Mouse (Mus musculus) layer of hippocampus, postnatal 10 days (tissue): Measurements from ENCODE around the gene Myf5. TPM values are rescaled to one million over a fixed set of nuclear protein-coding genes. Genes with fewer than 3 reads are reported as not detected.

Source experiments
- DNase-seq, 2 experiments: peaks; one replicate each; pipeline ENCODE4 v3.0.0; 2021; ENCODE audit warnings: low spot score in 2 of 2
- long read RNA-seq: library from polyadenylated mRNA; stranded (forward); transcript quantifications from one replicate; pipeline ENCODE4 v2.0.0, GENCODE M21; 2023
- total RNA-seq, 2 experiments: library from RNA; stranded (reverse); gene quantifications; 2 replicates each; pipeline ENCODE4 v1.2.3; 2021

The Myf5 gene
- not detected for total RNA-seq
- long read RNA-seq, result 0 reads

GRCm38 (mm10) chr10:107485870-107486269 is at the start of gene Myf5:
Gene Myf5, minus strand, starts transcription at chr10:107486134.
- DNase-seq, result no peak

GRCm38 (mm10) chr10:107528758-107529157 is 42.8 kb upstream of the Myf5 start:
- no peak for DNase-seq

DNA sequence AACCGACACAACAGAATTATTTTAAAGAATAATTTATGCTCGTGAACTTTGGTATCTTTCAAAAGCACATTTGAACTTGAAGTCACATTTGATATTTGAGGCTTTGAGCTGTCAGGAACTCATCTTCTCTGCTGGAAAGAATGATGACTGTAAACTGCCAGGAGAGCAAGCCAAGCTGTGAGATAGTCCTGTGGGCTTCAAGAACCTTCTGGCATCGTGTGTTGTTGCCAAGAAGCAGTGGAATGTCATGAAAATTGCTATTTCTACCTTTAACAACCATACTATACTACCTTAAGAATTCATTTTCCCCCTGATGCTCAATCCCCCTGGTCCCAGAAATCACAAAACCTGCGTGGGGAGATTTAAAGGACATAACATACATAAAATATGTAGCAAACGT is 33.3 kb upstream of the Myf5 start:
- no peak for DNase-seq

DNA sequence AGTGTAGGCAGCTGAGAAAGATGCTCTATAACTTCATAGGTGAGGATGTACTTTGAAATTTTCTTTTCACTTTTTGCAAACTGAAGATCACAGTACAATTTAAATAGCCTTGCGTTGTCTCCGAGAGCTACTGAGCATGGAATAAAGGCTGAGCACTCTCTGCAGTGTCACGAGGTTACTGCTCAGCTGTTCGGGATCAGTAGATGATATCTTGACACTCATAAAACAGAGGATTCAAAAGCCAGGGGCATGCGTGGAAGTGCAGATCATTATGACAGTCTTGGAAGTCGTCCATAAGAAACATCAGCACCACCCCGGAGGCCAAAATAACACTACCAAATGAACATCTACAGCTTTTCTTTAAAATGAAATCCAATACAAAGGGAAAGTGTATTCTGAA is 30.7 kb upstream of the Myf5 start:
- DNase-seq, result no peak

- no peak for DNase-seq
Observed at GRCm38 (mm10) chr10:107514735-107515134, 28.8 kb upstream of the Myf5 start.

GRCm38 (mm10) chr10:107506397-107506796 is 20.5 kb upstream of the Myf5 start:
- no peak for DNase-seq

DNA sequence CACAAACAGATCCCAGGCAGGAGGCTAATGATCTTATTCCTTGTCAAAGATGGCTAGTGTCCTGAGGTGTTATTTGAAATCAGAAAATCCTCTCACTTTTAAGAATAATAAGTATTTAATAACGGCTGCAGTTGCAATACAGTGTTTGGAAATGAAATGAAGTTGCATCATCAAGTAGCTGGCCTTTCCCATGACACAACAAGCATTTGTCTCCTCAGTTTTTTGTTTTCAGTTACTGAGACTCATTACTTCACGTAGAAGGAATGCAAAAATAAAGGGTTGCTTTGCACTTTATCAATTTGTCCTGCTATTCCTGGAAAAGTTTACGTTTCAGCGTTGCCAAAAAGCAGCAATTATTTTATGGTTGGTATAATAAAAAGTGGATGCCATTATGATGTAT is 17.5 kb upstream of the Myf5 start:
- no peak for DNase-seq

- DNase-seq, result no peak
Observed at GRCm38 (mm10) chr10:107502193-107502592, 16.3 kb upstream of the Myf5 start.

- no peak for DNase-seq
Observed at GRCm38 (mm10) chr10:107499656-107500055, 13.7 kb upstream of the Myf5 start.

DNA sequence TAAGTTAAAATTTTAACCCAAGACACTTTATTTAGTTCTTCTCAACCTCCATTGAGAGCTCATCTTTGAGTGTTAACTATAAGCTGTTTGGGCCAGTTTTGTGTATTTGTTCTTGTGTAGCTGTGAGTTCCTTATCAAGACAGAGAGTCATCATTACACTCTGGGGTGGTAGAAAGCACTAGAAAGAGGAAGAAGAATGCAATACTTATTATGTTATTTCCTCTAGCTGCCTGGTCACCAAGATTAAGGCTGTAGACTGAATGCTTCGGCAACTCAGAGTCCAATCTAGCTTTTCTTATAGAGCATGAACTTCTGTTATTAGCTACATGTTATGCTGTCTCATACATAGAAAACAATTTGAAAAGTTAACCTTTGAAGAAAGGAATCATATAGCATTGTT is 10.5 kb upstream of the Myf5 start:
- no peak for DNase-seq

GRCm38 (mm10) chr10:107494568-107494967 is 8.6 kb upstream of the Myf5 start, which contains the start of gene Myf6:
Gene Myf6, minus strand, starts transcription at chr10:107494737.
- DNase-seq, result no peak

- DNase-seq, result no peak
Observed at GRCm38 (mm10) chr10:107493580-107494474, 7.9 kb upstream of the Myf5 start.

DNA sequence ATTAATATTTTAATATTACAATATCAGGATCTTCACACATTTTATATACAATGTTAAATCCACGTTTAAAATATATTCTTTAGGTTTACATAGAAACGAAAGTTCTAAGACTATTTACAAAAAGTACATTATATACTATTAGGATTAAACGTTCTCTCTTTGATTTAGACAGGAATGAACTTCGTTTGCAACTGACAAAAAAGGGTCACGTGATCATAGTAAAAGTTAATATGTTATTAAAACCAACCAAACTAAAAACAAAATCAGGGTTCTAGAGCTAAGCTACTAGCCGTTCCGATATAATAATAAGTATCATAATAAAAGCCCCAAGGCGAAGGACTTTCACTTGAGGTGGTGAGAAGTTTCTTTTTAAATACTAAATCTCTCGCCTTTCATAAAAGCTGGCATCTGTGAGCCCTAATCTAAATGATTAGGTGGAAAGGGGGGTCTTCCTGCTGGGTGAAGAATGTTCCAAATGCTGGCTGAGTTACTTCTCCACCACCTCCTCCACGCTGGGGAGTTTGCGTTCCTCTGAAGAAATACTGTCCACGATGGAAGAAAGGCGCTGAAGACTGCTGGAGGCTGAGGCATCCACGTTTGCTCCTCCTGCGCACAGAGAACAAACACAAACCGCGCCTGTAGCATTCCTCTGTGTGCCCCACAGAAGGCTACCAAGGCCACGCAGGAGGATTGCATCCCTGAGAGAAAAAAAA is 7.1 kb upstream of the Myf5 start:
- peak in 1 of 2 experiments; percentile 4 for DNase-seq

GRCm38 (mm10) chr10:107488654-107489315 is 2.9 kb upstream of the Myf5 start:
- no peak for DNase-seq

DNA sequence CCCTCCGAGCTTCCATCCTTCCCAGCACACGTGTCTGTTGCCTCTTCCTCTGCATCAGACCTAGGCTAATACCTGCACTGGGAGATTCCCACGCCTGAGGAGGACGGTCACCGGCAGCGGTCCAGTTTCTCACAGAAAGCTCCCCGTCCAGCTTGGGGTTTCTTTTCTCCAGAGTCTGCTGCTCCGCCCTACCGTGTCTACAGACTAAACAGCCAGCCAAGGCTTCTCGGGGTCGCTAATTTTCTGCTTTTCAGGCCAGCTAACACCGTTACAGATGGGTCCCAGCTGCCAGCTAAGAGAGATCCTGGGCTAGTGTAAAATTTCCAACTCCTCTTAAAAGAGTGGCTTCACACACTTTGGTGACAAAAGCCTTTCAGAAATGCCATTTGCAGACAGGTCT is 836 bp upstream of the Myf5 start:
- no peak for DNase-seq

DNA sequence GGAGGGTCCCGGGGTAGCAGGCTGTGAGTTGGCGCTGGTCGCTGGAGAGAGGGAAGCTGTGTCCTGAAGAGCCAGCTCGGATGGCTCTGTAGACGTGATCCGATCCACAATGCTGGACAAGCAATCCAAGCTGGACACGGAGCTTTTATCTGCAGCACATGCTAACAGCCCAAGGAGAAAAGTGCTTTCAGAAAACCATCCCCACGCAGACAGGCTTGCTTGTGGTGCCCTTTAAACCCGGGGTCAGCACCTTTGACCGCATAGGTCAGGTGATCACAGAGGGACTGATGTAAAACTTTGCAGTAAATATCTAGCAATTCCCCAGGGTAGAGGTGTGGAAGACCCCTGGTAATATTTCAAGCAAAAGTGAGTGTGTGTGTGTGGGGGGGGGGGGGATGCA is 1.9 kb downstream of the Myf5 start:
- no peak for DNase-seq

- no peak for DNase-seq
Observed at GRCm38 (mm10) chr10:107473497-107473896, 12.4 kb downstream of the Myf5 start.

- DNase-seq, result no peak
Observed at GRCm38 (mm10) chr10:107471712-107472111, 14.2 kb downstream of the Myf5 start.

GRCm38 (mm10) chr10:107467819-107468218 is 18.1 kb downstream of the Myf5 start:
- no peak for DNase-seq

GRCm38 (mm10) chr10:107449496-107450330 is 36.2 kb downstream of the Myf5 start:
- no peak for DNase-seq

DNA sequence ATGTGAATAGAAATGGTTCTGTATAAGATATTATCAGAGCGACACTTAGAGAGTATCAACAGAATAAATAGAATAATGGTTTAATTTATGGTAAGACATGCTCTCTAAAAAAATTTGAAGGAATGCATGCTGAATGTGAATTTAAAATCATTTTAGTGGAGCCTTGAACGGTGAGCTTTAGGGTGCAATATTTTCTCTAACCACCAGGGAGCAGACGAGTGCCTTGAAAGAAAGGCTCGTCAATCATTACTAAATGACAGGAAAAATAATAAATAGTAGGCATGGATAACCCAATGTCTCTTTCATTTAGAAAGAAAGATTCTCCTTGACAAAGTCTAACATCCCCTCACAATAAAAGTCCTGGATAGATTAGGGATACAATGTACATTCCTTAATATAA is 43.2 kb downstream of the Myf5 start:
- peak; percentile 58 to 68 for DNase-seq
